Mouse (Mus musculus) kidney, embryonic 15.5 days (tissue): Measurements from ENCODE around the gene Olfr1199. TPM values are rescaled to one million over a fixed set of nuclear protein-coding genes. Genes with fewer than 3 reads are reported as not detected.

Source experiments
- ATAC-seq: fragments of 200-750 bp; cut with Nextera tagmentation; replicated peaks from 2 replicates; pipeline ENCODE4 v1.8.0; 2017; ENCODE audit warnings: moderate TSS enrichment; ENCODE audit not compliant: low FRiP score
- H3K27ac ChIP-seq: fragments of 300-500 bp; sonication (generic); 2 replicates; pipeline ENCODE4 v1.5.1; 2015; ENCODE audit warnings: mild to moderate bottlenecking, inconsistent platforms
- H3K27me3 ChIP-seq: fragments of 300-500 bp; sonication (generic); 2 replicates; pipeline ENCODE4 v1.6.1; 2015; ENCODE audit warnings: inconsistent platforms
- H3K36me3 ChIP-seq: fragments of 300-500 bp; sonication (generic); 2 replicates; pipeline ENCODE4 v1.6.1; 2015; ENCODE audit warnings: inconsistent platforms
- H3K4me1 ChIP-seq: fragments of 300-500 bp; sonication (generic); 2 replicates; pipeline ENCODE4 v1.6.1; 2015; ENCODE audit warnings: inconsistent platforms
- H3K4me2 ChIP-seq: fragments of 300-500 bp; sonication (generic); 2 replicates; pipeline ENCODE4 v1.6.1; 2015; ENCODE audit warnings: moderate library complexity, mild to moderate bottlenecking, inconsistent platforms
- H3K4me3 ChIP-seq: fragments of 300-500 bp; sonication (generic); replicated peaks from 2 replicates; pipeline ENCODE4 v1.5.1; 2015; ENCODE audit warnings: mild to moderate bottlenecking, inconsistent platforms
- H3K9ac ChIP-seq: fragments of 300-500 bp; sonication (generic); 2 replicates; pipeline ENCODE4 v1.6.1; 2015; ENCODE audit warnings: mild to moderate bottlenecking, inconsistent platforms
- H3K9me3 ChIP-seq: fragments of 300-500 bp; sonication (generic); replicated peaks from 2 replicates; pipeline ENCODE4 v1.6.1; 2016; ENCODE audit warnings: inconsistent platforms
- WGBS: fragments of 180-500 bp; shearing (Covaris S2); methylation state at CpG from one replicate; pipeline ENCODE4 v1.1.7; 2015; ENCODE audit warnings: mixed read lengths; 5-methylcytosine and 5-hydroxymethylcytosine counted together
- polyA plus RNA-seq: library from polyadenylated mRNA; unstranded; fragments of >200 nt; fragmentation: Nextera tagmentation; extraction: Ambion mirVana; gene quantifications from 2 replicates; pipeline ENCODE4 v1.2.1, GENCODE M21; 2015

Gene Olfr1199
- not detected in 2 replicates for polyA plus RNA-seq

GRCm38 (mm10) chr2:88760369-88760768 is at the start of gene Olfr1199:
Olfr1199 (minus strand) TSS chr2:88760469.
- ATAC-seq, result no peak
- WGBS, result 81% methylated on average over 2 of the region's 2 CpGs
- no peak within 1 kb of the TSS for H3K4me2 ChIP-seq
- no peaks in the 10 kb centered on the region for H3K9me3 ChIP-seq
- H3K27ac ChIP-seq, result no peak within 1 kb of the TSS
- no peaks in the 10 kb centered on the region for H3K4me1 ChIP-seq
- no peak within 1 kb of the TSS for H3K9ac ChIP-seq
- H3K36me3 ChIP-seq, result no peaks in the 10 kb centered on the region
- no peaks in the 10 kb centered on the region for H3K27me3 ChIP-seq
- H3K4me3 ChIP-seq, result no peak within 1 kb of the TSS

- ATAC-seq, result no peak
- Histone ChIP-seq H3K4me1 (no peaks in the 10 kb centered on the region), H3K9ac (no peak within 1 kb of the TSS), H3K36me3 (no peaks in the 10 kb centered on the region), H3K27me3 (no peaks in the 10 kb centered on the region), H3K4me3 (no peak within 1 kb of the TSS), H3K9me3 (no peaks in the 10 kb centered on the region), H3K4me2 (no peak within 1 kb of the TSS), H3K27ac (no peak within 1 kb of the TSS)
- WGBS, result 84% methylated on average over 6 of the region's 6 CpGs
These were observed 32.5 kb upstream of the Olfr1199 start, which contains the start of gene Olfr1201 for GRCm38 (mm10) chr2:88792736-88793135. Olfr1201 (plus strand) TSS chr2:88793036.

- Histone ChIP-seq H3K4me1 (no peaks in the 10 kb centered on the region), H3K9me3 (no peaks in the 10 kb centered on the region), H3K4me2 (no peak within 1 kb of the TSS), H3K9ac (no peak within 1 kb of the TSS), H3K36me3 (no peaks in the 10 kb centered on the region), H3K4me3 (no peak within 1 kb of the TSS), H3K27ac (no peak within 1 kb of the TSS), H3K27me3 (no peaks in the 10 kb centered on the region)
- no peak for ATAC-seq
- WGBS, result 91% methylated on average over 2 of the region's 2 CpGs
These were observed 10.1 kb upstream of the Olfr1199 start, which contains the start of gene Olfr1200 for GRCm38 (mm10) chr2:88770388-88770787. Olfr1200 (minus strand) TSS chr2:88770488.

- Histone ChIP-seq H3K27ac (no peak within 1 kb of the TSS), H3K27me3 (no peaks in the 10 kb centered on the region), H3K9ac (no peak within 1 kb of the TSS), H3K4me2 (no peak within 1 kb of the TSS), H3K36me3 (no peaks in the 10 kb centered on the region), H3K4me1 (no peaks in the 10 kb centered on the region), H3K4me3 (no peak within 1 kb of the TSS), H3K9me3 (no peaks in the 10 kb centered on the region)
- WGBS, result 87% methylated on average over 2 of the region's 2 CpGs
- no peak for ATAC-seq
These were observed 9.0 kb downstream of the Olfr1199 start, which contains the start of gene Olfr1198 for GRCm38 (mm10) chr2:88751270-88751669. Olfr1198 (minus strand) TSS chr2:88751370.

- no peak for ATAC-seq
- no peak overlapping the region for H3K4me3 ChIP-seq
- H3K27me3 ChIP-seq, result no peaks in the 10 kb centered on the region
- H3K4me1 ChIP-seq, result no peaks in the 10 kb centered on the region
- no peaks in the 10 kb centered on the region for H3K9me3 ChIP-seq
- no peaks in the 10 kb centered on the region for H3K36me3 ChIP-seq
- H3K9ac ChIP-seq, result no peak overlapping the region
- H3K4me2 ChIP-seq, result no peak overlapping the region
- H3K27ac ChIP-seq, result no peak overlapping the region
- WGBS, result 79% methylated on average over 3 of the region's 3 CpGs
These were observed 16.9 kb downstream of the Olfr1199 start for GRCm38 (mm10) chr2:88743379-88743778.

GRCm38 (mm10) chr2:88732266-88732665 is 28.0 kb downstream of the Olfr1199 start, which contains the start of gene Olfr1197:
Olfr1197 (minus strand) TSS chr2:88732366.
- Histone ChIP-seq H3K27me3 (no peaks in the 10 kb centered on the region), H3K4me3 (no peak within 1 kb of the TSS), H3K4me1 (no peaks in the 10 kb centered on the region), H3K9ac (no peak within 1 kb of the TSS), H3K4me2 (no peak within 1 kb of the TSS), H3K27ac (no peak within 1 kb of the TSS), H3K36me3 (no peaks in the 10 kb centered on the region), H3K9me3 (no peaks in the 10 kb centered on the region)
- 82% methylated on average over 1 of the region's 1 CpGs for WGBS
- ATAC-seq, result no peak

- Histone ChIP-seq H3K4me2 (no peak within 1 kb of the TSS), H3K4me3 (no peak within 1 kb of the TSS), H3K27me3 (no peaks in the 10 kb centered on the region), H3K4me1 (no peaks in the 10 kb centered on the region), H3K9me3 (no peaks in the 10 kb centered on the region), H3K36me3 (no peaks in the 10 kb centered on the region), H3K27ac (no peak within 1 kb of the TSS), H3K9ac (no peak within 1 kb of the TSS)
- WGBS, result 79% methylated on average over 2 of the region's 2 CpGs
- ATAC-seq, result no peak
These were observed 55.8 kb downstream of the Olfr1199 start, which contains the start of gene Olfr1196 for GRCm38 (mm10) chr2:88704497-88704896. Olfr1196 (minus strand) TSS chr2:88704597.

Other genes starting within 250 kb of the Olfr1199 start
- not detected in 2 replicates for gene Olfr1186, start 241.9 kb downstream of the Olfr1199 start, polyA plus RNA-seq
- gene Olfr1188, start 203.5 kb downstream of the Olfr1199 start, polyA plus RNA-seq, result not detected in 2 replicates
- gene Olfr1189, start 174.0 kb downstream of the Olfr1199 start, polyA plus RNA-seq, result not detected in 2 replicates
- gene Olfr1191-ps1, start 119.9 kb downstream of the Olfr1199 start, polyA plus RNA-seq, result not detected in 2 replicates
- gene Olfr1192-ps1, start 112.0 kb downstream of the Olfr1199 start, polyA plus RNA-seq, result not detected in 2 replicates
- not detected in 2 replicates for gene Olfr1193, start 84.8 kb downstream of the Olfr1199 start, polyA plus RNA-seq
- gene Olfr1195, start 71.3 kb downstream of the Olfr1199 start, polyA plus RNA-seq, result not detected in 2 replicates
- not detected in 2 replicates for gene Olfr1196, start 55.9 kb downstream of the Olfr1199 start, polyA plus RNA-seq
- not detected in 2 replicates for gene Olfr1197, start 28.1 kb downstream of the Olfr1199 start, polyA plus RNA-seq
- not detected in 2 replicates for gene Olfr1198, start 9.1 kb downstream of the Olfr1199 start, polyA plus RNA-seq
- not detected in 2 replicates for gene Olfr1200, start 10.0 kb upstream of the Olfr1199 start, polyA plus RNA-seq
- not detected in 2 replicates for gene Olfr1201, start 32.6 kb upstream of the Olfr1199 start, polyA plus RNA-seq
- not detected in 2 replicates for gene Olfr1202, start 54.0 kb upstream of the Olfr1199 start, polyA plus RNA-seq
- gene Olfr1205, start 69.3 kb upstream of the Olfr1199 start, polyA plus RNA-seq, result not detected in 2 replicates
- gene Olfr1204, start 88.8 kb upstream of the Olfr1199 start, polyA plus RNA-seq, result not detected in 2 replicates
- gene Olfr1206, start 102.8 kb upstream of the Olfr1199 start, polyA plus RNA-seq, result not detected in 2 replicates
- gene Olfr1208, start 141.8 kb upstream of the Olfr1199 start, polyA plus RNA-seq, result not detected in 2 replicates
- not detected in 2 replicates for gene Olfr1209, start 154.7 kb upstream of the Olfr1199 start, polyA plus RNA-seq
- not detected in 2 replicates for gene Olfr1211, start 177.6 kb upstream of the Olfr1199 start, polyA plus RNA-seq
- gene Olfr1212, start 193.5 kb upstream of the Olfr1199 start, polyA plus RNA-seq, result not detected in 2 replicates
- not detected in 2 replicates for gene Gm13762, start 219.8 kb upstream of the Olfr1199 start, polyA plus RNA-seq
- not detected in 2 replicates for gene Olfr1214, start 232.2 kb upstream of the Olfr1199 start, polyA plus RNA-seq
- gene Olfr1215, start 246.5 kb upstream of the Olfr1199 start, polyA plus RNA-seq, result not detected in 2 replicates